Mouse (Mus musculus) hematopoietic stem cell, adult 5-6 weeks (primary cell): ENCODE results near the gene Tead1. TPM values are rescaled to one million over a fixed set of nuclear protein-coding genes. Genes with fewer than 3 reads are reported as not detected.

ENCODE experiments used
- ATAC-seq, 2 experiments: fragments of 125-278 bp in 1 of 2; replicated peaks in 1 of 2; 2 replicates each; pipeline ENCODE4 v1.8.0; 2016 to 2017; ENCODE audit warnings: inconsistent platforms in 2 of 2, mild to moderate bottlenecking in 2 of 2, moderate number of reproducible peaks in 2 of 2, low read depth in 1 of 2, moderate TSS enrichment in 1 of 2; ENCODE audit not compliant: low FRiP score in 2 of 2, poor library complexity in 2 of 2, severe bottlenecking in 2 of 2, insufficient read depth in 1 of 2, low TSS enrichment in 1 of 2
- total RNA-seq: library from RNA; stranded (forward); fragments of 172-1452, 232-1000 nt; gene quantifications from 2 replicates; pipeline ENCODE4 v1.2.3, GENCODE M21; 2017

Tead1 gene
- total RNA-seq, 1 experiment from 2014 or later, result not detected

- no peak for ATAC-seq
These were observed 107.6 kb downstream of the Tead1 start for GRCm38 (mm10) chr7:112786556-112787225.

DNA sequence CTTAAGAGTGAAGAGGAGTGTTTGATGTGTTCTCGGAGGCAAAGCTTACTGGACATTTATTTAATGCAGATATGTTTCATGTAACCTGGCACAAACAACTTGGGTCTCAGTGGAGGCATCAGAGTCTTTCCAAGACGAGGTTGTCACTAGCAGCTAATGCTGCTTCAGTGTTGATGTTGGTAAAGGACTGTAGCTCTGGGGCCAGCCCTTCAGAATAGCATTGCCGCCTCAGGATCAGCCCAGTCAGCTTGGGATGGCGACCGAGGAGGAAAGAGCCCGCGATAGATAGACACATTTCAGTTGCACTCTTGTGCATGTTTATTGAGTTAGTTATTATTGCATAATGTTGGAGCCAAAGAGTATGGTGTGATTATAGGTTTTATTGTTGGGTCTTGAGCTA is 108.2 kb downstream of the Tead1 start:
- no peak for ATAC-seq

GRCm38 (mm10) chr7:112788321-112788751 is 109.2 kb downstream of the Tead1 start:
- ATAC-seq, result no peak

DNA sequence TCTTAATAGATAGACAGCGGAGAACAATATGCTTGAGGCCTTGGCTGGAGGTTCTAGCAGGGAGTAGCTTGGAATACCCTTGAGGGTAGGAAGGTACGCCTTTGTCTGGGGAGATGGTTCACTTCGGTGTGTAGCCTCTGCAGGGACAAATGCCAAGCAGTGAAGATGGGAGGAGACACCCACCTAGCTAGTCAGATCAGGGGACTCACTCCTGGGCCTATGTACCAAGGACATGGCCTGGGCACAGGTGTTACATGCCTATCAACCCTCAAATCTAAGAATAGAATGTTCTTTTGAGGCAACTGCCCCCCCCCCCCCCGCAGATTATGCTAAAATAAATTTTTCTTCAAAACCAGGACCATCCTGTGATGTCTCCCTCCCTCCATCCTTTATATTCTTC is 110.6 kb downstream of the Tead1 start:
- no peak for ATAC-seq

GRCm38 (mm10) chr7:112790334-112790733 is 111.2 kb downstream of the Tead1 start:
- no peak for ATAC-seq

GRCm38 (mm10) chr7:112792679-112793078 is 113.6 kb downstream of the Tead1 start:
- no peak for ATAC-seq

- no peak for ATAC-seq
These were observed 114.8 kb downstream of the Tead1 start for GRCm38 (mm10) chr7:112793903-112794302.

GRCm38 (mm10) chr7:112794481-112794880 is 115.4 kb downstream of the Tead1 start:
- ATAC-seq, result no peak

- ATAC-seq, result no peak
These were observed 118.6 kb downstream of the Tead1 start for GRCm38 (mm10) chr7:112797526-112798321.

GRCm38 (mm10) chr7:112801706-112802105 is 122.6 kb downstream of the Tead1 start:
- no peak for ATAC-seq

GRCm38 (mm10) chr7:112806718-112807400 is 127.7 kb downstream of the Tead1 start:
- ATAC-seq, result no peak

DNA sequence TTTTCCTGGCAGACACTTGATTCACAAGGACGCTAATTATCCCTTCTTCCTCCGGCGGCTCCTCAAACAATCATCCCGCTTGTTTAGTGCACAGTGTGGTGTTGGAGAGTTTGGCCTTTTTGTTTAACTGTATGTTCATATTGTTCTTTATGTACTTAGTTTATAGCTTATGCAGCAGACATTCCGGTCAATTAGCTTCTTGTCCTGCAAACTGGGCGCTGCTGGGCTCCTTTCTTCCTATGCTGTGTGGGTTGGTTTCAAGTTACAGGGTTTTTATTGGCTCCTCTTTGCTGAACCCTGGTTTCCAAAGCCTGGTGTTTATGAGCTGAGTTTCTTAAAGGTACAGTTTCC is 128.3 kb downstream of the Tead1 start:
- 0 out of 4 replicates have a peak, but pooled peaks of 1 of the 2 experiments have one; percentile 56 for ATAC-seq

DNA sequence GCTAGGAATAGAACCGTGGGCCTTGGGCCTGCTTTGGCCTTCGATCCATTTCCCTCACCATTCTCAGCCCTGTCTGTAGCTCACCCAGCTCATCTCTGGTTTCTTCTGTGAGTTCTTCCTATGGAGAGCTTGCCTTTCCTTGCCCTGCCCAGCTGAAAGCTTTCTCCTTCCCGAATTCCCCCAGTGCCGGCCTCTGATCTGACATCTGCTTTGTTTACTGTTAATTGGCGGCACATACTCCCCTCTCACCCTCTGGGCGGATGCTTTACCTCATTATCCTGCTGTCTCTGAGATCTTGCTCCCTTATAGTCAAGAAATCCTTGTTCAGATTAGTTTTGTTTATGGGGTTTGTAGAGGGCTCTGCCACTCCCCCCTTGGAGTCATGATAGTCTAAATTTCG is 131.6 kb downstream of the Tead1 start:
- ATAC-seq, result no peak

- no peak for ATAC-seq
These were observed 133.1 kb downstream of the Tead1 start for GRCm38 (mm10) chr7:112812037-112812775.

GRCm38 (mm10) chr7:112813163-112813562 is 134.0 kb downstream of the Tead1 start:
- no peak for ATAC-seq

- no peak for ATAC-seq
These were observed 134.7 kb downstream of the Tead1 start for GRCm38 (mm10) chr7:112813731-112814306.

GRCm38 (mm10) chr7:112816016-112816415 is 136.9 kb downstream of the Tead1 start:
- ATAC-seq, result no peak
